Mouse (Mus musculus) ovary, postnatal 14 days (tissue): ENCODE measurements around the gene Spon1.
A peak's percentile ranks its signal among the peaks of the same experiment; 100 is the strongest.

Source experiments
- DNase-seq: peaks from one replicate; pipeline ENCODE4 v3.0.0; 2022; ENCODE audit warnings: low spot score

Gene Spon1

GRCm38 (mm10) chr7:114062451-114062850 lies 296.7 kb downstream of the Spon1 start:
- no peak for DNase-seq

DNA sequence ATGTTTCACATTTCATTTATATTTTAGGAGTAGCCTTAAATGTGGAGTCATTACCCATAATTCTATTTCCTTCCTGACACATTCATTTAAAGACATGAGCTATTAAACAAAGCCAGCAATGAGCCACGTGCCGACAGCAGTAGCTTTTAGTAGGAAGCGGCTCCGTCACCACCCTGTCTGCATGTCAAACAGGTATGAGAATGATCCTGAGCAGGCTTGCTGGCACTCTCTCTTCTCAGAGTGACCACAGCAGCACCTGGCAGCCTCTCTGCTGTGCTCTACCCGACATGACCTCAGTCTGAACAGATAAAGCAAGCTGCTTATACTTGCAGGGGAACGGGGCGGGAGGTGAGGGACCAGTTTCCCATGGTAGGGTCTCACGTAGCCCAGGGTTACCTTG lies 297.7 kb downstream of the Spon1 start:
- no peak for DNase-seq

GRCm38 (mm10) chr7:114063966-114064365 lies 298.2 kb downstream of the Spon1 start:
- DNase-seq: no peak

GRCm38 (mm10) chr7:114065407-114066185 lies 299.8 kb downstream of the Spon1 start:
- DNase-seq: no peak

GRCm38 (mm10) chr7:114066529-114067178 lies 300.9 kb downstream of the Spon1 start:
- peak; percentile 88 for DNase-seq

DNA sequence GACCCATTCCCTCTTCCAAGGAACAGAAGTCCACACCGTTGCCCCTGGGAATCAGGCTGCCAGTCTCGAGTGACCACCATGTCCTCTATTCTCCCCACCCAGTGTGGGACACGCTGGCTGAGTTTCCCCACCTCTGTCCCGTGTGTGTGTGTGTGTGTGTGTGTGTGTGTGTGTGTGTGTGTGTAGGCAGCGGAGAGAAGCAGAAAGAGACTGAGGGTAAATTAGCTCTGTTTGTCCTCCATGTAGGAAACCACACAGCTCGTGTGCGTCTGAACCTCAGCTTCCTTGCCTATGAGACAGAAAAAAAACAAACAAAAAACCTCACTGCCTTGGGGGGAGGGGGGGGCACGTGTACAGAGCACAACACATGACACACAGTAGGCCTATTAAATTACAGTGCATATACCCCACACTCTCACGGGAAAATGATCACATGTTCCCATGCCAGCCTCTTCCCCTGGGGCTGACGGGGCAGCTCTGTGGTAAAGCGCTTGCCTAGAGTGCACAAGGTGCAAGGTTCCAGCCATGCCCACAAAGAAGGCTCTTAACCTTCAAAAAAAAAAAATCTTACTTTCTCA lies 303.2 kb downstream of the Spon1 start:
- DNase-seq: no peak

- DNase-seq: no peak
Measured at GRCm38 (mm10) chr7:114069726-114070457, 304.1 kb downstream of the Spon1 start.

GRCm38 (mm10) chr7:114070458-114070840 lies 304.7 kb downstream of the Spon1 start:
- no peak for DNase-seq

DNA sequence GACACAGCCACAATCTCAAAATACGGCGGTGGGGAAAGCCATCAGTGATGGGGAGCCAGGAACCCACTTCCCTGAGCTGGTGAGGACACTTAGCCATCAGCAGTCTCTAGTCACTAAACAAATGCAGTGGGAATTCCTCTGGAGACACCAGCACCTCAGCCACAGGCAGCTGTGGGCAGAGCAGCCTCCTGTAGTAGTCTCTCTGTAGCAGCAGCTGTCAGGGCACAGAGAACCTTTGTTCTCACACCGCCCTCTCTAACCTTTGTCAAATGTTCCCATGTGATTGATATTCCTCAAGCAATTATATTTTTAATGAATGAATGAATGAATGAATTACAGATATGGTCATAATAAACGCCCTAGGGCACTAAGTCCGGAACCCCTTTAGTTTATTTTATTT lies 305.6 kb downstream of the Spon1 start:
- DNase-seq: no peak

- DNase-seq: no peak
Measured at GRCm38 (mm10) chr7:114071851-114072616, 306.2 kb downstream of the Spon1 start.

GRCm38 (mm10) chr7:114074133-114074532 lies 308.3 kb downstream of the Spon1 start:
- no peak for DNase-seq

DNA sequence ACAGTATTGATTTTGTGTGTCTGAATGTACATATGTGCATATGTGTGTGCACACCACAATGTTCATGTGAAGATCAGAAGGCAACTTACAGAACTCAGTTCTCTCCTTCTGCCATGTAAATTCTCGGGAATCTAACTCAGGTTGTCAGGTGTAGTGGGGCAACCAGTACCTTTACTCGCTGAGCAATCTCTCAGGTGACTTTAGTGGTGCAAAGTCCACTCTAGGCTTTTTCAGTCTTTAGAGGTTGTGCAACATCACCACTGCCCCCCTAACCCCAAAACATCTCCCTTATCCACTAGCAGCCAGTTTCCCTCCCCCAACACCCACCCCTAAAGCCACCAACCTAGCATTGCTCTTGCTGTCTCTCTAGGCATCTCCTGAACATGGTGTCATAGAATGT lies 308.8 kb downstream of the Spon1 start:
- DNase-seq: no peak

DNA sequence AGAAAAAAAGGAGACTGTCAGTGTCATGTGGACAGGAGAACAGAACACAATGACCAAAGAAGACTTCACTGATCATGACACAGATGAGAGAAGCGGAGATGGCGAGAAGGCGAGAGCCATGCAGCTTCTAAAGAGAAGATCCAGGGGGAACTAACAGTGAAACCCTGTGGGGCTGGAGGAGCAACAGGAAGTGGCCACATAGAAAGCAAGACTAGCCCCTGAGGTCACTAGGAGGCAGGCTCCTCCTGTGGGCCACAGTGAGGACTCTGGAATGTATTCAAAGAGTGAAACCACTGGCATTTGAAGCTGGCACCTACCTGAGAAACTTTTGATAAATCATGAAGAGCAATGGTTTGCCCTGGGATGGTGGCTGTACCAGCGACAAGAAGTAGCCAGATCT lies 313.5 kb downstream of the Spon1 start:
- no peak for DNase-seq

DNA sequence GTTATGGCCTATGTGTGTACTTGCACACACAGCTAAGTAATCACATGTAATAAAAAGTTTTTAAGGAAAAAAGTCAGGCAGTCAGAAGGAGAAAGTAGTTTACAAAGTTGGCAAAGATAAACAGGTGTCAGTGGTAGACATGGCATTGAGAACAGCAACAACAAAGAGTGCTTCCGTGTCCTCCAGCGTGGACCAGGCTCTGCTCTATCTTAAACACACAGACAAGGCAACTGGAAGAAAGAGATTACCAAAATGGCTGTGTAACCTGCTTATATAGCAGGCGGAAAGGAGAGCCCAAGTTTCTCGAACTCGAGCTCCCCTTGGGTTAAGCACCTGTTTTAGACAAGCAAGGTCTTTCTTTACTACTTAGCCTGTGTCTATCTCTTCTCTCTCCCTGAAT lies 314.5 kb downstream of the Spon1 start:
- DNase-seq: no peak

- no peak for DNase-seq
Measured at GRCm38 (mm10) chr7:114081633-114082420, 316.0 kb downstream of the Spon1 start.

- DNase-seq: no peak
Measured at GRCm38 (mm10) chr7:114083088-114083487, 317.3 kb downstream of the Spon1 start.

GRCm38 (mm10) chr7:114083760-114084159 lies 318.0 kb downstream of the Spon1 start:
- DNase-seq: no peak

- DNase-seq: no peak
Measured at GRCm38 (mm10) chr7:114086021-114086710, 320.4 kb downstream of the Spon1 start.

- no peak for DNase-seq
Measured at GRCm38 (mm10) chr7:114087341-114087740, 321.5 kb downstream of the Spon1 start.

DNA sequence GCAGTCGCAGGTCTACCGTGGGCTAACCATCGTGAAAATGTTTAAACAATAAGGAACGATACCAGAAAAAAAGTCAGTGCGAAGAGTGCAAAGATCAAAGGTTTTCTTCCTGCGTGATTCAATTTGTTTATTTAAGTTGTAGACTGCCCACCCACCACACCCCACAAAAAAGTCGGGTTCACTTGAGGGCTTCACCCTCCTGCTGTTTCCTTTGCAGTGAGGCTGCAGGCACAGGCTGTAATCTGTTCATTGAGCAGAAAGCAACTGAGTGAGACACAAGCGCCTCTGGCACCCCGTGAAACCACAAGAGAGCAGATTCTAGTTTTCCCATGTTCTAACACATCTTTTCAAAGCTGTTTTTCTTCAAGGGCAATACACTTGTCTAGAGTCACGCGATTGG lies 322.2 kb downstream of the Spon1 start:
- DNase-seq: no peak
